Mouse (Mus musculus) lung, postnatal 14 days (tissue): ENCODE measurements around the gene Fzd4.

Experiments
- DNase-seq: peaks from one replicate; pipeline ENCODE4 v3.0.0; 2021

Gene Fzd4

DNA sequence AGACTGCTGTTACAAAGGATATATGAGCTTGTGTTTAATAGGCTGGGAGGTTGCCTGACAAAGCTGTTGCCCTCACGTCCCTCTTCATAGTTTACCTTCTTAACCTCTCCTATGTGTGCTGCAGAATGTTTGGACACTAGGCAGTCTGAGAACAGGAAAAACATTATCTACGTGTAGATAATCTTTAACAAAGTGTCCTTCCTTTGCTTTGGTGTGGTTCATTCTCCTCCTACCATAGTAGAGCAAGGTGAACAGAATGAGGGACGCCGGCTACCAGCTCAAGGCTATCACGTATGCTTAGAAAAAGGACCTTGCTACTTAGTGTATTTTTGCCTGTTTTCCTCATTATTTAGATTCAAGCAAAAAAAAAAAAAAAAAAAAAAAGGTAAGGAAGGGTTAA is 24.6 kb downstream of the Fzd4 start:
- no peak for DNase-seq

DNA sequence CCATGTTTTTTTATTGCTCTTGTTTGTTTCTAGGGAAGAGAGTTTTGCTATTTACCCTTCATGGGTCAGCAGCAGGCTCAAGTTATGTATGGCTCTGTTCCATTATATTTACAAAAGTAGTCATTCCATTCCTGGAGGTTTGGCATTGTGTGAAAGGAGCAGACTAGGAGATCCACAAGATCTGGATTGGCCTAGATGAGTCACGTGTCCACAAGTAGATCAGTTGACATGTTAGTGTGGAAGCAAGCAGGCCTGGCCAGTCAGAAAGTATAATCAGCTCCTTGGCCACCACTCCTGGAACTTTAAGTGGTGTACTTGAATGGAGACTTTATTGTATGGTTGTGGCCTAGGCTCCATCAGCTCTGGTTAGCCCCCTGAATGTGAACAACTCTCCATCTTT is 25.2 kb downstream of the Fzd4 start:
- no peak for DNase-seq

DNA sequence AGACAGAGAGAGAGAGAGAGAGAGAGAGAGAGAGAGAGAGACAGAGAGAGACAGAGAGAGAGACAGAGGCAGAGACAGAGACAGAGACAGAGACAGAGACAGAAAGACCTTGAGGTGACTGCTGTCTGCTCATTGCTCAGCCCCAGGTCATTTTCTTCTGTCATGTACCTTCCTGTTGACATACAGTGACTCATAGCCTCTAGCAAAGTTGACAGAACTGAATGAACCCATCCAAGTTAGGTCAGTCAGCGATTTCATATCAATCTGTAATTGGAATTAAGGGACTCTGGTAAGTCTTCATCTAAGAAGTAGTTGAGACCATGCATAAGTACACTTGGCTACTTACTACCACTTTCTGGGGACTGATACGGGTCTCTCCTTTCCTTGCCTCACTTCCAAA is 27.0 kb downstream of the Fzd4 start:
- no peak for DNase-seq

GRCm38 (mm10) chr7:89433193-89433892 is 29.2 kb downstream of the Fzd4 start:
- DNase-seq = no peak

- DNase-seq = no peak
Measured at GRCm38 (mm10) chr7:89433893-89434616, 29.9 kb downstream of the Fzd4 start.

- DNase-seq = no peak
Measured at GRCm38 (mm10) chr7:89436404-89436803, 32.2 kb downstream of the Fzd4 start.

GRCm38 (mm10) chr7:89437589-89437988 is 33.4 kb downstream of the Fzd4 start:
- DNase-seq = peak; percentile 62

DNA sequence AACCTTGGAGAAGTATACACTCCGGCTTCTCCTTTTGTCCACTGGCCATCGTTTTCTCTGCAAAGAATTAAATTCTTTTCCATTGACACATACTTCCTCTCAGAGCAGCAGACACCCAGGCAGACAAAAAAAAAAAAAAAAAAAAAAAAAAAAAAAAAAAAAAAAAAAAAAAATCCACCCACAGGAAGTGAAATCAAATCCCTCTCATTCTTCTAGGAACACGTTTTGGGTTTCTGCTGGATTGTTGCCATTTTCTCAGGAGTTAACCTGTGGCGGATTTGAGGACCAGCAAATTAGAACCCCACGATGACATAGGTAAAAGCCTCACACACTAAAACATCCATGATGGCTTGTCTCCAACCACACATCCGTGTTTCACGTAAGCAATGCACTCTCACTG is 37.1 kb downstream of the Fzd4 start:
- no peak for DNase-seq

DNA sequence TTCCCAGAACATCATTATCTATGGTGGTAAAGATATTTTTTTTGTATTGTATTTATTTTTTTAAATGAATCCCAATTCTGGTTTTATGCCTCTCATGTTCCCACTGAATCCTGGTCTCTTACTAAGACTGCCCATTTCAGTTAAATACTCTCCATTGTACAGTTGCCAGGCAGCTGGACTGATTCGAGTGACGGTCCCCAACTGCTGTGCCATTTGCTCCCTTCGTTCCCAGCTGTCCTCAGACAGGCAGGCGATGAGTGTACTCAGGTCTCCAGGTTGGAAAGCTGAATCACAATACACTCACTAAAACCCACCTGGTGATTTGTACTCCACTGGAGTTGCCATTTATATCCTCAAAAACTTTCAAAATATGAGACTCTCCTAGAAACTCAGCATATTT is 38.1 kb downstream of the Fzd4 start:
- DNase-seq = no peak

- no peak for DNase-seq
Measured at GRCm38 (mm10) chr7:89445137-89445536, 41.0 kb downstream of the Fzd4 start.

DNA sequence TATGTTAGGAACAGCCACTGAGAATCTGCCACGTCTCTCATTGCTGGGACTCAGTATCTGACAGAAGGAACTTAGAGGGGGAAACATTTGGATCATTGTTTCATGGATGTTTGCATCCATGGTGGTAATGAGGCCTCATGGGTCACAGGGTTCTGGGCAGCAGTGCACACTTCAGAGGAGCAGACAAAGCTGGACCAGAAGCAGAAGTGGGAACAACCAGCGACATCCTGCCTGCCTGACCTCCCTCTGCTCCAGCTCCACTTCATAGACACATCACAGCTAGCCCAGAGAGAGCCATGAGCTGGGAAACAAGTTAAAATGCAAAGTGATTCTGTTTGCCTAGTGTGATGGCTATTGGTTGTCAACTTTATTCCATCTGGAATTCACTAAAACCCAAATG is 46.2 kb downstream of the Fzd4 start:
- no peak for DNase-seq

GRCm38 (mm10) chr7:89456380-89457076 is 52.4 kb downstream of the Fzd4 start:
- no peak for DNase-seq

GRCm38 (mm10) chr7:89459691-89460090 is 55.5 kb downstream of the Fzd4 start:
- no peak for DNase-seq

GRCm38 (mm10) chr7:89460911-89461310 is 56.8 kb downstream of the Fzd4 start:
- no peak for DNase-seq

DNA sequence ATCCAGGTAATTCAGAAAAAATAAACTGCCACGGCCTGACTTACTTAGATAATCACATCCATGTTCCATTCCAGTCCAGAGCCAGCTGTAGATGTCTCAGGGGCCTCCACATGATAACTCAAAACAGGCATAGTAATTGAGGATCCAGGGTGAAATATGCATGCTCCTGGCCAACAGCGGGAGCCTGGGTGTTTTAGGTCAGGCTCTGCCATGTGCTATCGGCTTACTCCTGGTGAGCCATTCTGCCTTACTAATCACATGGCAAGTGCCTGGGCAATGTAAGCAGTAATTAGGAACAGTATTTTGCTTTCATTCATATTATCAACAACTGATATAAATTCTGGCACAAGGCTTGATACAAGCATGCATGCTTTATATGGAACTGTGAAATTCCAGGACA is 57.2 kb downstream of the Fzd4 start:
- no peak for DNase-seq
